Mouse (Mus musculus) sigmoid colon, adult 10 weeks (tissue): ENCODE data around the gene Ndufs8. TPM values are rescaled to one million over a fixed set of nuclear protein-coding genes. Genes with fewer than 3 reads are reported as not detected.

Experiments used
- polyA plus RNA-seq: library from polyadenylated mRNA; stranded (reverse); fragments of 350-450 nt; fragmentation: Illumina TruSeq; extraction: RNeasy Lipid Tissue Mini Kit (QIAGEN cat#74804); gene quantifications from one replicate; pipeline ENCODE4 v1.2.3, GENCODE M21; 2014; ENCODE audit warnings: low read depth, low replicate concordance

The Ndufs8 gene
- polyA plus RNA-seq = 5.1 TPM

DNA sequence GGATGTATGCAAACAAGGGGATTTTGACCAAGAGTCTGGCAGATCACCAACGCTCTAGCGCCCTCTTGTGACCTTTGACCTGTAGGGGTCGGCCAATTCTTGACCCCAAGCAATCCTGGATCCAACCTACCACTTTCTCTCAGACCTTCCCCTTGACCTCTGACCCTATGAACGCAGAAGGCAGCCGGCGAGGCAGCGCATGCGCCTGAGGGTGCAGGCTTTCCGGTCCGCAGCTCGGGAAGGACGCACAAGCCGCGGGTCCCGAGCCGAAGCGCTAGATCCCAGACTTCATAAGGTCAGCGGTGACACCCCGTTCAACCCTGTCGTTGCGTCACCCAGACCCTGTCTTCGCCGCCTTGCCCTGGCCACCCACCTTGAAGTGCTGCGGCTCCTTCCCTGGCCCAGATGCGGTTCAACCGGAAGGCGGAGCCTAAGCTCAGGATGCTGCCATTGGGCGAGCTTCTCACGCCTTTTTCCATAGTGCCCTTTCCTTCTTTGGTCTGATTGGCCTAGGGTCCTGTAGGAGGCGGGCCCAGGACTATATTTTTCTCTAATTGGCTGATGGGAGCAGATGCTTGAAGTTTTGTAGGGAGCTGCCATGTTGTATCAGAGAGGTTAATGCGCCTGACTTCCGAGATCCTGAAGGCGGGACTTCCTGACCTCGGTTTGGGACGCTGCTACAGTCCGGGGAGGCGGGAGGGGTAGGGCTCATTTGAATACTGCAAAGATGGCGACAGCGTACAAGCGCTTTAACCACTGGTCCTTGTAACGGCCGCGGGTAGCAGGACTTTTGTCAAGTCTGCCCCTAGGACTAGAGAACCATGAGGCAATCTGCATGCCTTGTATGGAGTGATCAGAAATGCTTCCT lies at the start of gene Ndufs8:
TSS of gene Ndufs8 (minus strand) at position 438 of the 868 bp plus-strand sequence.

DNA sequence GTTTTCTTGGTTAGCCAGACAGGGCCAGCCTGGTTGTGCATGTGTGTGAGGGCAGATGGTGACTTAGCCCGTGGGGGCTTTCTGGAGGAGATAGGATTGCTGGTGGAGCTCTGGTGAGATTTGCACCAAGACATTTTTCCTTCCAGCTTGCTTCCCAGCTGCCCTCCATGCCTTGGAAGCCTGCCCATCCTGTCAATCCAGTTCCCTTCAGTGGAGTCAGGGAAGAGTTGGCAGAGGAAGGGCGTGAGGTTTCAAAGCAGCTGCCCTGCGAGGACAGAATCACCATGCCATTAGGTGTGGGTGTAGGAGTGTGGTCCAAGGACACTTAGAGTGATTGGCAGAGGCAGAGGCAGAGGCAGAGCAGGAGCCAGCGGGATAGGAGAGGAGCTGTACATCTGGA lies 45.9 kb upstream of the Ndufs8 start, which contains the start of gene Aldh3b3:
TSS of gene Aldh3b3 (plus strand) at position 176 of the 400 bp plus-strand sequence.

DNA sequence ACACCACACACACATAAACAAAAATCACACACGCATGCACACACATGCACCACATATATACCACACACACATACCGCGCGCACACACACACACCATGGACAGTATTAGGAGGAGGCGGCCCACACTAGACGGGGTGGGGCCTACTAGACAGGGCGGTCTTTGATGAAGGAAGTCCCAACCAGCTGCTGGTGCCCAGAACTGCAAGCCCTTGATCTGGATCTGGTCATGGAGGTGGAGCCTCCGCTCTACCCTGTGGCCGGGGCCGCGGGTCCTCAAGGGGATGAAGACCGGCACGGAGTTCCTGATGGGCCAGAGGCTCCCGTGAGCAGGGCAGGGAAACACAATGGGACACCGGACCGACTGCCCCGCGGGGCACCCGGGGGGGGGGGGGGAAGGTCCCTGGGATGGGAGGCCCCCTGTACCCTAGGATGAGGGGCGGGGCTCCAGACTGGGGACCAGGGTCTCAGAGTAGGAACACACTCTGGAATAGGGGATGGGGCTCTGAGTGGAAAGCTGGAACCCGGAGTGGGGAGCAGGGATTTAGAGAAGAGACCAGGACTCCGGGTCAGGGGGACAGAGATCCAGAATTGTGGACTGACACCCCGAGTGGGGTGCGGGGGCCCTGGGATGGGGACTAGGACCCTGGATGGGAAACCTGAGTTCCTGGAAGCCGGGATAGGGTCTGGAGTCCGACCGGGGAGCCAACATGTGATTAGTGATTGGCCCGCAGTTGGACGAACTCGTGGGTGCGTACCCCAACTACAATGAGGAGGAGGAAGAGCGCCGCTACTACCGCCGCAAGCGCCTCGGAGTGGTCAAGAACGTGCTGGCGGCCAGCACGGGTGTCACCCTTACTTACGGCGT lies 22.7 kb upstream of the Ndufs8 start, which contains the start of gene Unc93b1:
TSS of gene Unc93b1 (plus strand) at position 155 of the 864 bp plus-strand sequence.

DNA sequence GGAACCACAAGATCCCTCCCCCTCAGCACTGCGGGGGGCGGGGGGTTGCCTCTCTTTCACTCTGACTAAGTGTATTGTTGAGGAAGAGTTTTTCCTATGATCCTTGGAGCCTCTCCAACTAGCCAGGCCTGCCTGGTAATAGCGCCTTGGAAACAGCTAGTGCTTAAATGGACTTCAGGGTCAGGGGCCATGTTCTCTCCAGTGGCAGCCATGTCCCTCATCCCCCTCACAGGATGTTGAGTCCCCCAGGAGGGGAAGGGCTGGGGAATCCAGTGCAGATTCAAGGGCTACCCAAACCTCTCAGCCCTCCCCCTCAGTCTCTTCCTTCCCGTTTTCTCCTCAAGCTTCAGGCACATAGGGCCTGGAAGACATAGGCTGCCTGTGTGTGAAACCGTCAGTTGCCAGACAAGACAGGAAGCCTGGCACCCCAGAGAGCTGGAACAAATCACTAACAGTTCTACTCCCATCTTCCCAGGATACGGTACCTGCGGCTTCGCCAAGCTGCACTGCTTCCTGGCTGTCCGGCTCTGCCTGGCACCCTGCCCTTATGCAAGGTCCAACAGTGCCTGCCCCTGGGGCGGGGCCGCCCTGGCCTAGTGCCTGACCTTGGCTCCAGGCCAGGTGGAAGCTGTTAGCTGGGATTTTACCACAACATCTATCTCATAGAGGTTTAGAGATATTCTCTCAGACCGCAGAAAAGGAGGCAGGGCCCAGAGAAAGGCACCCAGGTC lies 16.8 kb upstream of the Ndufs8 start, which contains the start of gene Aldh3b1:
TSS of gene Aldh3b1 (minus strand) at position 598 of the 731 bp plus-strand sequence.

DNA sequence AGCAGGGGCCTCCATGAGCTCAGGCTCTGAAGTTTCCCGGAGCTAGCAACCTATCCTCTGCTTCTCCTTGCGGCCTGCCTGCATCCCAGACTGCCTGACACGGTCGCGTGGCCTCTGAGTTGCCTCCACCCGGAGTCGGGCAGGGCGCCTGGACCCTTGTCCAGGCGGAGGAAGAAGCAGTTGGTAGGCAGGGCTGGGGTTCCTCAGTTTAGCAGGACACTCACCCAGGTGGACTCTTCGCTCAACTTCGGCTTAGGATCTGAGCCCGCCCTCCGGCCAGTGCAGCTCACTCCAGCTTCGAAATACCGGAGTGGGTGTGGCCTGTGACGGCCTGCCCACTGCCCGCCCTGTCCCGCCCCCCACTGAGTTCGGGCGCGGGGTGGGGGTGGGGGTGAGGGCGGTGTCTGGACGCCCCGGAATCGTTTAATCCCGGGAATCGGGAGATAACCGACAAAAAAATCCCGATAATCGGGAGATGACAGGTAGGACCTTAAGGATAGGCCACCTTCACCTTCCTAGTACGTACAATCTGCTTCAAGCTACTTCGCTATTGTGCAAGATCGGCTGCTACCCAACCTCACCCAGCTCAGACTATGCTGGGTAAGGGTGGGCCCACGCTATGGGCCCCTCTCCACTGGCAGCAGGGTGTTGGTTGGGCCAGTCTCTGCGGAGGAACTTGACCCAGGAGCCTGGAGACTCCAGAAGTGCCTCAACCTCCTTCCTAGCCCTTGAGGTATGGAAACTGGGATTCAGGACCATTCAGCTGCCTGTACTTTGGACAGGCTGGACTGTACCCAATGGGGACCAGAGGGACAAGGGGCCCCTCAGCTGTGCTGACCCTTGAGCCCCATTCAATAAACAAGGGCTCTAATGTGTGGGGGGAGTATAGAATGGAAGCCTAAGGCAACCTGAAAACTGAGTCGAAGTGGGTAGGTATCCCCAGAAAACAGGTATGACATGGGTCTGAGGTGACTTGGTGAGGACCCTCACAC lies 5.5 kb downstream of the Ndufs8 start, which contains the start of gene Tcirg1:
TSS of gene Tcirg1 (minus strand) at position 339 of the 992 bp plus-strand sequence.

Other genes starting within 250 kb of the Ndufs8 start
- gene Lrp5, start 226.2 kb downstream of the Ndufs8 start, polyA plus RNA-seq = 0.69 TPM
- 3.1 TPM for gene 1810055G02Rik, start 204.5 kb downstream of the Ndufs8 start, polyA plus RNA-seq
- gene Kmt5b, start 145.4 kb downstream of the Ndufs8 start, polyA plus RNA-seq = 242 TPM
- 66.4 TPM for gene Chka, start 61.0 kb downstream of the Ndufs8 start, polyA plus RNA-seq
- gene Tcirg1, start 5.6 kb downstream of the Ndufs8 start, polyA plus RNA-seq = 3.8 TPM
- gene Aldh3b1, start 17.0 kb upstream of the Ndufs8 start, polyA plus RNA-seq = 0.50 TPM
- 1.8 TPM for gene Unc93b1, start 22.4 kb upstream of the Ndufs8 start, polyA plus RNA-seq
- gene Aldh3b3, start 45.9 kb upstream of the Ndufs8 start, polyA plus RNA-seq = not detected
- 0.44 TPM for gene Aldh3b2, start 59.6 kb upstream of the Ndufs8 start, polyA plus RNA-seq
- 1.1 TPM for gene Acy3, start 73.8 kb upstream of the Ndufs8 start, polyA plus RNA-seq
- not detected for gene Tbx10, start 80.0 kb upstream of the Ndufs8 start, polyA plus RNA-seq
- not detected for gene Nudt8, start 87.8 kb upstream of the Ndufs8 start, polyA plus RNA-seq
- gene Gm49405, start 87.9 kb upstream of the Ndufs8 start, polyA plus RNA-seq = 0.47 TPM
- not detected for gene Doc2g, start 90.5 kb upstream of the Ndufs8 start, polyA plus RNA-seq
- 8.4 TPM for gene Ndufv1, start 100.0 kb upstream of the Ndufs8 start, polyA plus RNA-seq
- 27.6 TPM for gene Gstp1, start 125.2 kb upstream of the Ndufs8 start, polyA plus RNA-seq
- 2.6 TPM for gene Gstp2, start 133.2 kb upstream of the Ndufs8 start, polyA plus RNA-seq
- not detected for gene Gstp3, start 146.8 kb upstream of the Ndufs8 start, polyA plus RNA-seq
- not detected for gene Cabp2, start 168.8 kb upstream of the Ndufs8 start, polyA plus RNA-seq
- 4.7 TPM for gene Cdk2ap2, start 184.4 kb upstream of the Ndufs8 start, polyA plus RNA-seq
- gene Pitpnm1, start 187.2 kb upstream of the Ndufs8 start, polyA plus RNA-seq = 0.63 TPM
- gene Aip, start 213.1 kb upstream of the Ndufs8 start, polyA plus RNA-seq = 0.47 TPM
- gene Gpr152, start 227.0 kb upstream of the Ndufs8 start, polyA plus RNA-seq = not detected
- gene Cabp4, start 231.3 kb upstream of the Ndufs8 start, polyA plus RNA-seq = 0.66 TPM
- gene Coro1b, start 235.8 kb upstream of the Ndufs8 start, polyA plus RNA-seq = 53.4 TPM
- gene Ptprcap, start 240.8 kb upstream of the Ndufs8 start, polyA plus RNA-seq = 10.0 TPM